In genomic region chr8:50004254-50004653, GRCm38 (mm10) we compare ENCODE assay signal across 19 mouse cellular contexts.
DNase-seq lines count a peak whose midpoint lies in the region; ATAC-seq lines count a peak whose summit lies in the region.
"Had no signal": no experiment of that assay in that cellular context is flagged by ENCODE, and none has a peak within 500 bp of the region (broad histone marks: within the 10 kb centered on the region; RNA-seq: fewer than 3 reads in every experiment).

No protein-coding gene starts in this region.

- DNase-seq in kidney, postnatal 25 days: no peak
- DNase-seq in kidney, adult 11 months: no peak
- DNase-seq: adrenal gland, adult 2 months; adrenal gland, adult 8-10 months; adrenal gland, postnatal 10 days; adrenal gland, postnatal 14 days; adrenal gland, postnatal 25 days; adrenal gland, postnatal 36 days; B cell, adult 2 months; cerebellum, adult 11 months; cerebellum, adult 11-12 months; cerebellum, adult 18-20 months had no signal

- H3K4me2 ChIP-seq in kidney, embryonic 15.5 days: no peak overlapping the region
- H3K4me2 ChIP-seq in kidney, embryonic 16.5 days (replicated peaks; ENCODE audit: low read depth, low read length): no peak overlapping the region

- 0 out of 2 replicates have a peak, but pooled peaks have one; percentile 64 for ATAC-seq in kidney, embryonic 15.5 days (replicated peaks; ENCODE audit: low FRiP score)
- peak; percentile 73; the same call in 1 of the 2 replicates for ATAC-seq in kidney, embryonic 16.5 days (ENCODE audit: low FRiP score, low TSS enrichment)
- ATAC-seq: activated CD4-positive, CD25-positive, alpha-beta regulatory T cell, adult 4 months; CD4-positive, CD25-positive, alpha-beta regulatory T cell, adult 4 months; Patski had no signal

- H3K27me3 ChIP-seq in kidney, embryonic 15.5 days: no peaks in the 10 kb centered on the region
- no peaks in the 10 kb centered on the region for H3K27me3 ChIP-seq in kidney, embryonic 16.5 days (ENCODE audit: insufficient read depth, low read length)
- H3K27me3 ChIP-seq: CH12.LX, Patski had no signal

- WGBS in kidney, embryonic 15.5 days: 46% methylated on average over 1 of the region's 1 CpGs
- WGBS in kidney, embryonic 16.5 days: 44% methylated on average over 1 of the region's 1 CpGs

- 0 out of 2 replicates have a peak, but pooled peaks cover 1% of the 10 kb centered on the region for H3K9me3 ChIP-seq in kidney, embryonic 15.5 days (replicated peaks)
- no peaks in the 10 kb centered on the region; the same call in 1 of the 2 replicates for H3K9me3 ChIP-seq in kidney, embryonic 16.5 days (ENCODE audit: low read length)
- H3K9me3 ChIP-seq: G1E had no signal

- no peak overlapping the region for H3K4me3 ChIP-seq in kidney, embryonic 15.5 days (replicated peaks)
- no peak overlapping the region for H3K4me3 ChIP-seq in kidney, embryonic 16.5 days (ENCODE audit: low read length)

- H3K9ac ChIP-seq in kidney, embryonic 15.5 days: no peak overlapping the region
- H3K9ac ChIP-seq in kidney, embryonic 16.5 days (replicated peaks; ENCODE audit: low read length): no peak overlapping the region

- no peaks in the 10 kb centered on the region for H3K36me3 ChIP-seq in kidney, embryonic 15.5 days
- H3K36me3 ChIP-seq in kidney, embryonic 16.5 days (ENCODE audit: insufficient read depth, low read length): no peaks in the 10 kb centered on the region
- H3K36me3 ChIP-seq: G1E had no signal

- H3K27ac ChIP-seq in kidney, embryonic 15.5 days: no peak overlapping the region
- no peak overlapping the region for H3K27ac ChIP-seq in kidney, embryonic 16.5 days (ENCODE audit: low read length)

- no peaks in the 10 kb centered on the region for H3K4me1 ChIP-seq in kidney, embryonic 15.5 days
- H3K4me1 ChIP-seq in kidney, embryonic 16.5 days (ENCODE audit: insufficient read depth, low read length): no peaks in the 10 kb centered on the region
